Mouse (Mus musculus): ENCODE data around the gene Fxyd5.

Fxyd5 gene

GRCm38 (mm10) chr7:31042431-31042910 lies at the start of gene Fxyd5:
Gene Fxyd5 (minus strand): TSS chr7:31042481.
- DNase-seq, result no peak

DNA sequence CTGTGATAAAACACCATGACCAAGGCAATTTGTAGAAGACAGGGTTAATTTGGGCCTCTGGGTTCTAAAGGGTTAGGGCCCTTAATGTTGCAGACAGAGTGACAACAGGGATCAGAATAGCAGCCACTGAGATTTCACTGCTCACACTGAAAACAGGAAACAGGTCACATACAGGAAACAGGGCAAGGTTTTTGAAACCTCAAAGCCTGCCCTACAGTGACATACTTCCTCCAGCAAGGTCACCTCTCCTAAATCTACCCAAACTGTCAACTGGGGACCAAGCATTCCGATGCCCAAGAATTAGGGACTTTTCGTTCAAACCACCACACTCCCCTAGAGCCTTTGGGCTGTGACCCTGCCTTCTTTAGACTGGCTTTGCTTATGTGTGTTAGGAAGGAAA lies 47.4 kb upstream of the Fxyd5 start:
- DNase-seq, result no peak

- DNase-seq, result no peak
Observed at GRCm38 (mm10) chr7:31088206-31088605, 45.9 kb upstream of the Fxyd5 start.

DNA sequence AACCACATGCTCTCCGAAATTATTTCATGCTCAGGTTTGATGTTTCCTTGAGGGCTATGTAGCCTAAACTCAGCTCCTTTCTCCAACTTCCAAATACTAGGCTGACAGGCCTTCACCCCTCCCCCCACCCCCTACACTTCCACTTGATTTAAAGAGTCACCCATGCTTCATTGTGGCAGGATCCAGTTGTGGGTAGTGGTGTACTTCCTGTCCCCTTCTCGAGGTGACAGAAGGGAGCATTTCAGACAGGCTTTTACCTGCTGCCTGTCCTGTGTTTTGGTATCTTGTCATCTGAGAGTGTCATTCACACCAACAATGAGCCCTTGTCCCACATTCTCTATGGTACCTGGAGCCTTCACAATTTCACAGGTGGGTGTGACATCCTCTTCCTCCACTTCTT lies 45.0 kb upstream of the Fxyd5 start:
- DNase-seq, result no peak

DNA sequence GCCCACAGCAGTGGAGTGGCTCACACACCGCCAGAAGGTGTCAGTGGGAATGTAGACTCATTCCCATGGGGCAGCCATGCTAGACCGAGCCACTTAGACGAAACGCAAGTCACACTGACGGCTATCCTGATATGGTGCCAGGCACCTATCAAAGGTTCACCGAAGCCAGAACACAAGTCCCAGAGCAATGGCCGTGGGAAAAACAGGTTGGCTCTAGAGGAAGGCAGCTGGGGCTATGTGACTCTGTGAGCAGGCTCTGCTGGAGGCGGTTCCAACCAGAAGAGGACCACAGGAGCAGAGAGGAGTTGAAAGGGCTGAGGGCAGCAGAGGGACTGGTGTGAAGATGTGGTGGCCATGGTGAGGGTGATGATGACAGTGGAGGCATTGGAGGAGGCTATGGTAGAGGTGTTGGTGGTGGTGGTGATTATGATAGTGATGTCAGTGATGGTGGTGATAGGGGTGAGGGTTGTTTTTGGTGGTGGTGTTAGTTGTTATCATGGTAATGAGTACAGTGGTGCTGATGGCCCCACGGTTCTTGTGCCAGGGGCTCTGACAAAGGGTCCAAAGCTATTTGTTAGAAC lies 44.0 kb upstream of the Fxyd5 start:
- no peak for DNase-seq

- DNase-seq, result no peak
Observed at GRCm38 (mm10) chr7:31085171-31085570, 42.9 kb upstream of the Fxyd5 start.

GRCm38 (mm10) chr7:31084140-31084539 lies 41.9 kb upstream of the Fxyd5 start:
- DNase-seq, result no peak

DNA sequence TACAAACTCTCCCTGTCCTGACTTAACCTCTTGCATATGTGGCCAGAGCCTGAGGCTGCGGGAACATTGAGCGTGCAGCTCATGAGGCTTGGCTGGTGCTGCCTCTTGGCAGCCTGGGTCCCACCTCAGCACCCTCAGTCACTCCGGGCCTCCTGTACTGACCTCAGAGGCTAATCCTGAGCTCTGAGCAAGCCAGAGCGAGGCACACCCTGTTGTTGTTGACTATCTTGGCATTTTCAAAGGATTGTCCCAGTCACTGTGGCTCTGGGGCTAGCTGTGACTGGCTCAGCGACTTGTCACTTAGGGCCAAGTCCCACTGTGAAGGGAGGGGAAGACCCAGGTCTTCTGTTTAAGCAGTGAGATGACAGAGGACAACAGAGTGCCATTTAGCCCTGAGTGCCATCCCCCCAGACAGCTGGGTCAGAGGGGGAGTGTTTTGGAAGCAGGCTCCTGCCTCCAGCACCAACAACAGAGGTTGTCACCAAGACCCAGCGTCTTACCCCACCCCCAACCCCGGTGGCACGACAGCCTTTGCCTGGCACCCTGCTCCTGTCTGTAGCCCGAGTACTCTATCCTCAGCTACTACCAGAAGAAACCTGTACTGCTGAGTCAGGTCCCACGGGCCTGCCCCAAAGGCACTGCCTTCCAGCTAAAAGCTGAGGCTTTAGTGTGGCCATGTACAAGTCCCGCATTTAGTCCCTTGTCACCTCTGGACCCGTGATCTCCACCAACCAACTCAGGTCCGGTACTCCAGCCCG lies 40.7 kb upstream of the Fxyd5 start:
- DNase-seq, result peak; percentile 37

- no peak for DNase-seq
Observed at GRCm38 (mm10) chr7:31082106-31082505, 39.8 kb upstream of the Fxyd5 start.

DNA sequence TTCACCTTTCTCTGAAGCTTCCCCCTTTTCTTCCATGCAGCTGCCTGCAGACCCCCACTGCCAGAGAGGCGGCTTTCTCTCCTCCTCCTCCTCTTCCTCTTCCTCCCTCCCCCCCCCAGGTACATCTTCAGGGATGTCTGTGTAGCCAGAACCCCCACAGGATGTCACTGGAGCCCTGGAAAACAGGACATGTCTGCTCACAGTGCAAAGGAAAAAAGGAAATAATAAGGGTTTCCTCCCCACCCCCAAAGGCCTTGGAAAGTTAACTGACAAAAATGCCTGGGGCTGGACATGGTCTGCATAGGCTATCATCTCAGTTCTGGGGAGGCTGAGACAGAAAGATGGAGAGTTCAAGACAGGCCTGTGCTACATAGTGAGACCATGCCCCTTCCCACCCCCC lies 38.8 kb upstream of the Fxyd5 start:
- no peak for DNase-seq

DNA sequence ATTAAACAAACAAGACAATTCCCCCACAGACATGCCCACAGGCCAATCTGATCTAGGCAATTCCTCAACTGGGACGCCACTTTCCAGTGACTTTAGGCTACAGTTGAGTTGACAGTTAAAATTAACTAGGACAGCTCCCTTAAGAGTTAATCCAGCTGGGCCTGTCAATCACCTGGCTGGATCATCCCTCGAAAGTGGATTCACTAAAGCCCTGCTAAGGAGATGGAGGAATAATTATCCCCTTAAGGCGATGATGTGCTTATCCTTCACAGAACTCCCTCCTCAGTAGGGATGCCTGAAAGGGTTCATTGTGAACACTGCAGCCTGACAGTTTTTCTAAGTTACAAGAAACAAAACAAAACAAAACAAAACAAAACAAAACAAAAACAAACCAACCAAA lies 38.3 kb upstream of the Fxyd5 start:
- DNase-seq, result no peak

DNA sequence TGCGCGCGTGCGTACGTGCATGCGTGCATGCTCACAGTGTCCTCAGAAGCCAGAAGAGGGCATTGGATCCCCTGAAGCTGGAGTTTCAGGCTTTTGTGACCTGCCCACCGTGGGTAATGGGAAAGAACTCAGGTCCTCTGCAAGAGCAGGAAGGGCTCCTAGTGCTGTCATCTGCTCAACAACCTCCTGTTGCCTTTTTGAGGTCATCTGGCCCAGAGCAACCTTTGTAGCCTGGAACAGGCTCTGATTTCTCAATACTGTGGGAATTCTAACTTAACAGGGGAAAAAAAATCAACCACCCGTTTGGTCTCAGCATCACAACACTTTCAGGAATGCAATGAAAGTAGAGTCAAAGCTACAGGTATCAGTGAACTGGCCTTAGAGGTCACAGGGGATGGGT lies 37.4 kb upstream of the Fxyd5 start:
- DNase-seq, result no peak

DNA sequence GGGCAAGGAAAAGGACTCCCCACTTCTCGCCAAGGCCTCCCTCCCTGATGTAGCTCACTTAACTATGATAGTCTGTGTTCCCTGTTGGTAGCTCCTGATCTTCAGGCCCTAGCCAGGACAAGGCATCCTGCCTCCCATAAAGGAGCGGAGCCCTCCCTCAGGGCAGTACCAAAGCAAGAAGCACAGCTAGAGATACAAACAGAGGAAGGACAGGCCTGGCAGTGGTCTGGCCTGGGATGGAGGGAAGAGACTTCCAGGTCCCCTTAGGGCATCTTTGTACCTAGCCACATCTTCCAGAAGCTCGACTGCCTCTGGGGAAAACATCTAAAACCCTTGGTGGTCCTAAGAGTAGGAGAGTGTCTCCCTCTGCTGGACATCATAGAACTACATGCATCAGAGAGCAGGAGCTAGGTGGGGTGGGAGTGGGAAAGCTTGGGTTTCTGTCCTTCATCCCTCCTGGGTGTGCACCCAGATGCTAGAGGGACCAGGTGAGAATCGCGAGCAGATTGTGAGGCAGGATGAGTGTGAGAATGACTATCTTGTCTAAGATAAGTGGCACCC lies 35.7 kb upstream of the Fxyd5 start:
- DNase-seq, result no peak

DNA sequence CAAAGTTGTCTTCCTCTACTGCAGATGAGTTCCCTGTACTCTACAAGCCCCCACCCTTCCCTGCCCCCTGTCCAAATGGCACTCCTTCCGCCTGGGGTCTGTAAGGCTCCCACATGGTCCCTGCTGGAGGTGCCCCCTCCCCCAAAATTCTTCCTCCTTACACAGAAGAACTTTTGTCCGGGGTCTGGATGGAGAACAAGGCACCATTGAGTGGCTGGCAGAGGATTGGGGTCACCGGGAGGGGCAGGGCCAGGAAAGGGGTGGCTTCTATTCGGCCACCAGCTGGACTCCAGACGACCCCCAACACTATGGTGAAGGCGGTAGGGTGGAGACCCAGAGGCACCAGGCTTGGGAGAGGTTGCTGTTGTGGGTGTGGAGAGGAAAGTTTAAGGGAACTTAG lies 35.2 kb upstream of the Fxyd5 start:
- no peak for DNase-seq

GRCm38 (mm10) chr7:31076492-31076891 lies 34.2 kb upstream of the Fxyd5 start, which contains the start of gene Fxyd3:
Gene Fxyd3 (minus strand): TSS chr7:31076704.
- no peak for DNase-seq

GRCm38 (mm10) chr7:31074713-31075069 lies 32.4 kb upstream of the Fxyd5 start:
- no peak for DNase-seq

DNA sequence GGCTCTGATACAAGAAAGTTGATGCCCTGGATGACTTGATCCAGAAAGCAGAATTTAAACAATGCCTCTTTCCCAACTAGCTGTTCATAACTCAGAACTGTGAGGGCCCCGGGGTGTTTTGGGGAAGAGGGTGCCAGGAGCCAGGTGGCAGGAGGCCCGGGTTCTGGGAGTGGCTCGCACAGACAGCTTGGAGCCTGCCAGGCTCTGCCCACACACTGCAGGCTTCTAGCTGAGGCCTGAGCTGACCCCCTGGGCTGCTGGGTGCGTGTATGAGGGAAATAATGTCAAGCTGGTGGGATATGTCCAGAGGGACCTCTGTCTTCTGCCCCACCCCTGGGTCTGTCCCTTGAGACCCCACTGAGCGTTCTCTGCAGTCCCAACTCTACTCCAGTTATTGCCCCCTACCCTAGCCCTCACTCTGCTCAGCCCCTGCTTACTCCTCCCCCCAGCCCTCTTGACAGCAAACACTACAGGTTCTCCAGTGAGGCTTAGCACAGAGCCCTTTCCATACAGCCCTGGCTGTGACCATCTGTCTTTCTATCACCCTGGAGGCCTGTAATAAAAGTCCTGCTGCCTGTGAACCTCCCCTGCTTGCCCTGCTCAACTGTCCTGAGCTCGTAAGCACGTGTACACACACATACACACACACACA lies 31.9 kb upstream of the Fxyd5 start:
- no peak for DNase-seq

- no peak for DNase-seq
Observed at GRCm38 (mm10) chr7:31073546-31073945, 31.3 kb upstream of the Fxyd5 start.

DNA sequence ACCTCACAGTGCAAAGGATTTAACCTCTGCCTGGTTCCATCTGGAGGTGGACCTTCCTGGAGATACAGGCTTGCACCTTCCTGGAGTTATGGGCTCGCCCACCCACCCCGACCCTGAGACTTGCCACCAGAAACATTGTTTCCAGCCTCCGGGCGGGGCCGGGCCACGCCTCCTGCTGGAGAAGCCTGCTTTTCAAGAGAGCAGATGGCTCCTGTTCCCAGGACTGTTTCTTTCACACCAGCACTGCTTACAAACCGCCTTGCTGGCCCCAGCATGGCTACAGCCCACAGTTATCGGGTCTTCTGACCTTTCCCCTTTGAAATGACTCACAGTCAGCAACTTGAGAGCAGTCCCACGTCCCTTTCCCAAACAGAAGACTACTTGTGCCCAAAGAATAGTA lies 30.0 kb upstream of the Fxyd5 start:
- no peak for DNase-seq

DNA sequence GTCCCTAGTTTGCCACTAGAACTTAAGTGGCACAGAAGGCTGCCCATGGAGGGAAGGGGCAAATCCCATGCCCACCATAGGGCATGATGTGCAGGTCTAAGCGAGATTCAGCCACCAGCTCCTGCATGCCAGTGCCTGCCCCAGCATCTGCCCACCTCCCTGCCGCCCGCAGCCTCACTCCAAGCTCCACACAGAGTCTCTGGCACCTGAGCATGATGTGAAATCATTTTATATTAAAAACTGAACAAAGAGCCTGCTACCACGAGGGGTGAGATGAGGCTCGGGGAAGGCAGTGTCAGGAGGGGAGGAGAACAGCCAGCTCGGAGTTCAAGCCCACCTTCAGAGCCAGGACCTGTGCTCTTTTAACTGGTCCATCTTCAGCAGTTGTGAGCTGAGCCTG lies 28.0 kb upstream of the Fxyd5 start:
- no peak for DNase-seq

- no peak for DNase-seq
Observed at GRCm38 (mm10) chr7:31069491-31069890, 27.2 kb upstream of the Fxyd5 start.

DNA sequence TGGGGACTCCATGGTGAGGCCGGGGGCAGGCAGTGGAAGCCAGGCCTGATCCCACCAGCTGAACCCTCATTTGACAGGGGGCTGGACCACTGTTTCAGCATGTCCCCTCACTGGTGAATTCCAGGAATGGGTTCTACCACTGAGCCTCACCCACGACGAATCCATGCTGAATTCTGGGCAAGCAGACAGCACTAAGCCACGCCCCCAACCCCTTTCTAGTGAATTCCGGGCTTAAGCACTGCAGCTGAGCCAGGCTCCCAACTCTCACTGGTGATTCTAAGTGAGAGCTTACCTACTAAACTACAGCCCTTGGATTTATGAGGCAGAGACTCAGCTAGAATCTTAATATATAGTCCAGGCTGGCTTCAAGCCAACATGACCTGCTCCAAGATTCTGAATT lies 25.6 kb upstream of the Fxyd5 start:
- DNase-seq, result no peak

DNA sequence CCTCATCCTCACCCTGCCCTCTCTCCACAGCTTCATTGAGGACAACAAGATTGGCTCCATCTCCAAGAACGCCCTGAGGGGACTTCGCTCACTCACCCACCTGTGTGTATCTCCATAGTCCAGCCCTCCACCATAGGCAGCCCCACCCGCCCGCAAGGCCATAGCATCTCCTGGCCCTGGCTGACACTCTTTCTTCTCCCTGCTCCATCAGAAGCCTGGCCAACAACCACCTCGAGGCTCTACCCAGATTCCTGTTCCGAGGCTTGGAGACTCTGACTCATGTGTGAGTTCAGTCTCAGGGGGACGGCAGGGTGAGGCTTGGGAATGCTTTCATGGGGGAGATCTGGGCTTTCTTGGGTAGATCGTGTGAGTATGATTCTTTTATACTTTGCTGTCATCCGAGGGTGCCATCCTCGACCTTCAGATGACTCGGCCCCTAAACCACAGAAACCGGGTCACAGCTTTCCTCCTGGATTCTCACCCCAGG lies 20.8 kb upstream of the Fxyd5 start:
- DNase-seq, result no peak

GRCm38 (mm10) chr7:31060621-31061010 lies 18.3 kb upstream of the Fxyd5 start:
- no peak for DNase-seq

All from kidney, adult 11 months (tissue).